Mouse (Mus musculus) CD4-positive, CD25-positive, alpha-beta regulatory T cell, adult 2 months (primary cell): ENCODE data around the gene Gpr50.

Experiments used
- DNase-seq: peaks from one replicate; pipeline ENCODE4 v3.0.0-alpha.2; 2012; ENCODE audit warnings: low read depth, low spot score

Gene Gpr50

DNA sequence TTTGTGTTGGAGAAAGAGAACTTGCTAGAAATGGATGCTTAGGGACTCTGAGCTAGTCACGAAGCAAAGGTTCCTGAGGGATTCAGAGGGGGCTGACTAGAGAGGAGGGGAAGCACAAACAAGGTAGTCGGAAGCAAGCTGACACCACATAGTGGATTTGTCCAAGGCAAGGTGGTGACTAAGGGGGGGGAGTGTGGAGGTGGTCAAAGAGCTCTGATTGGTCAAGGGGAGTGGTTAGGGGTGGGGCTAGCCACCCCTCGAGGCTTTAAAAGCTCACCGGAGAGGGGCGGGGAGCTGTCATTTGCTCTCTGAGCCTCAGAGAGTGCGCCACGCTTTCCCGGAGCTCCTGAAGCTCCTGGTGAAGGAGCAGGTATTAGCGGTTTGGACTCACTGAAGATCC lies at the start of gene Gpr50:
Gene Gpr50 (plus strand): TSS at position 294 of the 400 bp plus-strand sequence.
- no peak for DNase-seq

DNA sequence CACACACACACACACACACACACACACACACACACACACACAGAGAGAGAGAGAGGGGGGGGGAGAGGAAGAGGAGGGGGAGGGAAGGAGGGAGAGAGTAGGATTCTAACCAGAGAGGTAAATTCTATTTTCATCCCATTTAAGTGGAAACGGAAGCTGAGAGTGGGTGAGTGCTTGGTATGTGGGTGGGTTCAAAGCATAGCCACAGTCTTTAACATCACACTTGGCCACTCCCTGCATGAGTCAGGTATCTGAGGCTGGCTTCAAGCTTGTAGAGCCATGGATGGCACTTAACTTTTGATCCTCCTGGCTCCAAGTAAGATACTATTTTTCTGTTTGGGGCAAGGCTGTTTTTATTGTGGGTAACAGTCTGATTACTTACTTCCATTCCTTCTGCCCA lies 41.2 kb upstream of the Gpr50 start:
- peak; percentile 38 for DNase-seq

DNA sequence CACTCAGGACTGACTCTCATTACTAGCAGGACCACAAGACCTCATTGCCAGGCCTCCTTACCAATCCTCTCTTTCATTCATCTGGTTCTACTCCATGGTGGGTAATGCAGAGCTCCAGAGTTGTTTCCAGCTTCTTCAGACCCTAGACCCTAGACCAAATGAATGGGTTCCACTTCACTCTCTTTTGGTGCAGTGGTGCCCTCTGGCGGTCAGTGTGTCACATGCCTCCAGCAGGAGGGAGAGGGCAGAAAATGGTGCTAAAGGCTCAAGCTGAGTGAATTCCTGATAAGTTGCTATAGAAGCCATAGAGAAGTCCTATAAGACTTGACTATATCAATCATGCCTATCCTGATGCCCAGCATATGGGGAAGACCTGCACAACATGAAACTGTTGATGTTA lies 39.6 kb upstream of the Gpr50 start:
- DNase-seq = peak; percentile 46

DNA sequence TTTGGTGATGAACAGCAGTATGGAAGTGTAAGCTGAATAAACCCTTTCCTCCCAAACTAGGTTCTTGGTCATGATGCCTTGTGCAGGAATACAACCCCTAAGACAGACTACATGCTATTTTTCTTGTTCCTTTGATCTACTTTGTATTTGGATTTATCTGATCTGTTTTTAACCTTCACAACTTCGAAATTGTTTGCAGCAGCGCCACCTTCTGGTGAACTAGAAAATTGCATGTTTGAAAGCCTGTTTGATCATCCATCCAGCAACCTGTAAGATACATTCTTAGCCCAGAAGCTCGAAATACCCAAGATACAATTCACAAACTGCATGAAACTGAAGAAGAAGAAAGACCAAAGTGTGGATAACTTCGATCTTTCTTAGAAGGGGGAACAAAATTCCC lies 35.2 kb upstream of the Gpr50 start:
- peak; percentile 63 for DNase-seq

DNA sequence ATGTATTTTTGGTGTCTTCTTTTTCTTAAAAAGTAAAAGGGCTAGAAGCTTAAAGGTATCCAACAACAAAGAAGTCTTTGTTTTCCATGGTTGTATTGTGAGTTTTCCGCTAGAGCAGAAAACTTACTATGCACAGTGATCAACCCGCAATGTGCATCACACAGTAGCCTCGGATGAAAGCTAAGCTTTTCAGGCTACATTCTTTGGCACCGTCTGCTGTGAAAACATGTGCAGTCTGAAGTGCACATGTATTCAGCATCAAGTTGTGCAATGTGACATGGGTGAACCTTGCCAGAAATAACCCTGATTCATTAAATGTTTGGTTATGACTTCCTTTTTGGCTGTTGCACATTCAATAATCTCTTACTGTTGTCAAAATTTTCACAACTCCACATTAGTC lies 32.8 kb upstream of the Gpr50 start:
- no peak for DNase-seq

DNA sequence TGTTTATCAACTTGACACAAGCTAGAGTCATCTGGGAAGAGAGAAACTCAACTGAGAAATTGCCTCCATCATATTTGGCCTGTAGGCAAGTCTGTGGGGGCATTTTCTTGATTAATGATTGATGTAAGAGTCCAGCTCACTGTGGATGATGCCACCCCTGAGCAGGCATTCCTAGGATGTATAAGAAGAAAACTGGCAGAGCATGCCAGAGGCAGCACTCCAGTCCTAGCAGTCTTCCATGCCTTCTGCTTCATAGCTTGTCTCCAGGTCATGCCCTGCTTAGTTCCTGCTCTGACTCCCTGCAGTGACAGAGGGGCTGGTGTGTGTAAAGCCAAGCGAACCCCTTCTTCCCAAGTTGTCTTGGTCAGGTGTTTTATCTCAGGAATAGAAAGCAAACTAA lies 32.3 kb upstream of the Gpr50 start:
- no peak for DNase-seq

DNA sequence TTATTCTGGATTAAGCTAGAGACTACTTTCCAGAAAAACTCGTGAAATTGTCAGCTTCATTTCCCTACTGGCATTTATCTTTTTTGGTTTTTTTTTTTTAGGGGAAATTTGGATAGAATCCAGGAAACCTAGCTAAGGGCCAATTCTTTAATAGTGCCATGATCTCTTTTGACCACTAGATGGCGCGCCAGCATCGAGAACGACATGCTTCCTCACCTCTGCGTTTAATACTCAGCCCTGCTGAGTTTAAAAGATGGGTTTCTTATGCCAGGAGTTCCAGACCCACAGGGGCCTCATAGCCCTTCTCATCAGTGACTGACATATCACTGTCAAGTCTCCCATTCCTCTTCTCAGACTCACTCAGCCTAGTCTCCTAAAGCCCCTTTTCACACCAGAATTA lies 15.5 kb upstream of the Gpr50 start:
- DNase-seq = peak; percentile 58

DNA sequence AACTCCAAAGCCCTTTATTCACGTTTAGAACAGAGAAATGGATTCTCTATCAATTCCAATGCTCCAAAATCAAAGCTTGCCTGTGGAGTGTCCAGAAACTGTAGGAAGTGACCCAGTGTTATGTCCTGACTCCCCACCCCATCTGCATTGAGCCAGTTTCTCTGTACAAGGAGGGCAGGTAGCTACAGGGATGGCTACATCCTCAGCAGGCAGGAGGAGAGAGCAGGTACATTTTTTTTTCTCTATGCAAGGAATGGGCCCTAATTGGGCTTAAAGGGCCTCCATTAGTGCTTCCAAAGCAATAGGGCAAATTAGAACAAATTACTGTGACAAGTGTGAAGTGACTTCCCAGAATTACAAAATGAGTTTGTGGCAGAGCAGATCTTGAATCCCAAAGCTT lies 15.0 kb upstream of the Gpr50 start:
- no peak for DNase-seq

DNA sequence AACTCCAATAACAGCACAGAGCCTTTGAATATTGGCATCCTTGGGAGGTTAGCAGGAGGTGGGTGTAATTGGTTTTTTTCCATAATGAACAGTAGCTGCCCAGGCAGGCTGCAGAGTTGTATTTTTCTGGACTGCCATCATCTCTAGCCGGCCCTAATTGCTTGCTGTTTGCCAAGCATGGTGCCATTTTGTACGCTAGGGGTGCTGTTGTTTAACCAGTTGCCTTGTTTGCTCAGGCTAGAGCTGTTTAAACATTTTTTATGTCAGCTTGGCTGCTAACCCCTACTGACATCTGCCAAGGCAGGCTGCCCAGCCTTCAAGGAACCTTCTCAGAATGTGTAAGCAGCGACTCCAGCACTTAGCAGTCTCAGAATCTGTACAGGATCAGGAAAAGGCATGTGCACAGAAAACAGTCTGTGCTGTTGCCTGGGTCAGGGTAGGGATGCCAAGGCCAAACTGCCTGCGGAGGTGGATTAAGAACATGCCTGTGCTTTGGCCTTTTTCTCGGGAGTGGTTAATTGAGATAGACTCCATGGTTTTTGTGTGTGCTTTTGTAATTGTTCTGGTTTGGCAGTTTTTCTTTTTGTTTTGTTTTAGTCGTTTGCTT lies 14.5 kb upstream of the Gpr50 start:
- peak; percentile 2 for DNase-seq

DNA sequence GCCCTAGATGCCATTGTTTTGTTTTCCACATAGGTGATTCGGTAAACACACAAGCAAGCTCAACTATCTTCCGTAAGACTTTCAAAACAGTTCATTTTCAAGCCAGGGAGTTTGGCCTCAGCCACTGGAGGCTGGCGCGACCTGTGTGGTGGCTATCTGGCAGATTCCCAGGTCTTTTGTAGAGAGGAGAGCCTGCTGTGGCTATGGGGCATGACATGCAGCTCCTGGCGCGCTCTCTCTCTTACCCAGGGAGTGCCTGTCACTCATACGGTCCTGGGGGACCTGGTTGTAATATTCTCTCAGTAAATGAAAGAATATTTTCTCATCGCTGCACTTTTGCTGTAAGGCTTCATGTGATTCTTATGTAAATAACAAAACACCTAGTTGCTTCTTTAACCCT lies 13.5 kb upstream of the Gpr50 start:
- DNase-seq = no peak

DNA sequence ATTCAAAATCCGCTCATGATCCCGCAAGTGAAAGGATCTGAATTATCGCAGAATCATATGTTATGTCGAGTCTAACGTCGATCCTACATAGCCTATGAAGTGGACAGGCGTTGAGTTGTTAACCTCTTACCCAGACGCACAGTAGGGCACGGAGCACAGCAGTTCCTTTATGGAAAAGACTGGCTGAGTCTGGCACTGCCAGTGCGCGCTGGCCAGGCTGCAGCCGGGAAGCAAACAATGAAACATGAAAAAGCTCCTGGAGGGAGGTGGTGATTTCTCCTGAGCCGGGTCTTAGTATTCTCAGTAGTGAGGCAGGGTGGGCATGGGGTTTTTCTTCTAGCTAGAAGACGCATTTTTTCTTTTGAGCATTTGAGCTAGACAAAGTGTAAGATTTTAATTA lies 1.7 kb upstream of the Gpr50 start:
- no peak for DNase-seq

DNA sequence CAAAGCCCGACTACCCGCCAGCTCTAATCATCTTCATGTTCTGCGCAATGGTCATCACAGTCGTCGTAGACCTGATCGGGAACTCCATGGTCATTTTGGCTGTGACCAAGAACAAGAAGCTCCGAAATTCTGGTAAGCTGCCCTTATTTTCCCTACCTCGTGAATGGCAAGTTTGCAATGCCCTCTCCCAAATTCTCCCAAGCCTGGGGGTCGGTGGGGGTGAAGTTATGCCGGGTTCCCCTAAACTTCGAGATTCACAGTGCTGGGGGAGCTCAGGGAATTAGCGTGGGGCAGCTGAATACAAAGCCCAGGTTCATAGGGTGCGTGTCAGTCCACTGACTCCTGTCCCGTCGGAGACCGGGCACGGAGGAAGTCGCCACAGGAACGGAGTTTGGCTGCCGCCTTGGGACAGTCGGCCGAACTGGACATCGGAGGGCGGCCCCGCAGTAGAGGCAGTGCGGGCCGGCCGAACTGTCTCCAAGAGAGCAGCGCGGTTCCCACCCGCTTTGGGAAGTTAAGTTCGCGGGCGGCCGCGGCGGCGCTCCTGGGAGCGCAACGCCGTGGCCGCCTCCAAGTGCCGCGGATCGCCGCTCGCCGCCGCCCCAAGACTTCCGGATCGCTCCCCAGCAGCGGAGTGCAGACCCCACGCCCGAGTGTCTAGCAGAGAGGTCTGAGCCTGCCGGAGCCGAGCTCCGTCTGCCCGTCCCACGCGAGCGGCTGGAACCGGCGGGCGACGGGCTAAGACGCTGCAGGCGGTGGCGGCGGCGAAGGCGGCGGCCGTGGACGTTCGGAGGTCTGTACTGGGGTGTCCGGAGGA lies 612 bp downstream of the Gpr50 start:
- DNase-seq = no peak

DNA sequence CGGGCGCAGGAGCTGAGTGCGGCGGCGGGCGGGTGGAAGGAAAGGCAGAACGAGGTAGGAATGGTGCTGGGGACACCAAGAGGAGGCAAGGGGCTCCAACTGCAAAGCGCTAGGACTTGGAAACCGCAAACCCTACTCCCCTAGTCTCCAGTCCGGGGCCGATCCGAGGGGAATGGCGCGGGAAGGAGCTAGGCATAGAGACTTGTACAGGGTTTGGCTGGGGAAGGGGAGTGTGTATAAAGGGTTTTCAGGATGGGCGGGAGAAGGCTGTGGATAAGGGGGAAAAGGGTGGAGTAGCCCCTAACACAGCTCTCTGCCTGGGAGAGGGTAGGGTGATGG lies 1.2 kb downstream of the Gpr50 start:
- DNase-seq = no peak

DNA sequence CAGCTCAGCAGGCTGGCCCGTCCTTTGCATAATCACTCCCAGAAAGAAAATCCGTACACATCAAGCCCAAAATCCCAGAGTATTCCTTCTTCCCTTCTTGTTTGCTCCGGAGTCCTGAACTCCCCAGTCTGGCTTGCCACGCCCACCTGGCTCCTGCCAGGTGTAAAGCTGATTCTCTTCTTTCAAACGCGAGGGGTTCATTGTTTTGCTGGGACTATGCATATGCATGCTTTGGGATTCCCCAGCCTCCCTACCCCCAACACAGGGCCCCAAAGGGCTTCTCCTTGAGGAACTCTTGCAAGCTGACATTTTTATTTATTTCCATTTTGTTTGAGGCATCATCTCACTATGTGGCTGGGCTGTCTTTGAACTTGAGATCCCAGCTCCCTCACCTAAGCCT lies 6.8 kb downstream of the Gpr50 start:
- DNase-seq = no peak

DNA sequence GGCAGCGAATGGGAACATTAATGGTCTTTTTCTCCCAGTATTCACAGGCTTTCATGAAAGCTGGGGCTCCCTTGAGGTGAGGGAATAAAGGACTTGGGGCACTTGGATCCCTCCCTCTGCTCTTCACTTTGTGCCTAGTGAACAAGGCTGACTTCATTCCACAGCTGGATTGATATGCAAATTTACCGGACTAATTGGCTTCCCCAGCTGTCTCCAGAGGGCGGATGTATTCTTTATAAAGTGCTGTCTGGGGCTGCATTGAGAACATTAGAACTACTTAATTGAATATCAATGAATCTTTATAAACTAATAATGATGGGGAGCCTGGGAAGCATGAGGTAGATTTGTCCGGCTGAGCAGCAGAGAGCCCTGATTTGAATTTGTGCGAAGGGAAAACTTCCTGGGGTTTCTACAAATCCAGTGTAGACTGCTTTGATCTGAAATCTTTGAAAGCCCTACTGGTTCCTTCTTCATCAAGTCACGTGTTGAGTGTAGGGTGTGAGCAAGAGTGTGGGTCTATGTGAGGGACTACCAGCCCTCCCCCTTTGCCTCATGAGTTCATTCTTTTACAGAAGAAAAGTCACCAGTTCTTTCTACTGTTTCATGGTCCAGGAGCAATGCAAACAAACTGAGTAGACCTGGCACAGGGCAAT lies 37.5 kb downstream of the Gpr50 start:
- no peak for DNase-seq
